Mouse (Mus musculus) testis, postnatal 14 days (tissue): ENCODE results near the gene St8sia6.

ENCODE experiments used
- DNase-seq: peaks from one replicate; pipeline ENCODE4 v3.0.0; 2021; ENCODE audit warnings: low spot score

St8sia6 gene

GRCm38 (mm10) chr2:13760366-13760765 lies 33.5 kb downstream of the St8sia6 start:
- no peak for DNase-seq

GRCm38 (mm10) chr2:13757412-13757811 lies 36.5 kb downstream of the St8sia6 start:
- DNase-seq: no peak

DNA sequence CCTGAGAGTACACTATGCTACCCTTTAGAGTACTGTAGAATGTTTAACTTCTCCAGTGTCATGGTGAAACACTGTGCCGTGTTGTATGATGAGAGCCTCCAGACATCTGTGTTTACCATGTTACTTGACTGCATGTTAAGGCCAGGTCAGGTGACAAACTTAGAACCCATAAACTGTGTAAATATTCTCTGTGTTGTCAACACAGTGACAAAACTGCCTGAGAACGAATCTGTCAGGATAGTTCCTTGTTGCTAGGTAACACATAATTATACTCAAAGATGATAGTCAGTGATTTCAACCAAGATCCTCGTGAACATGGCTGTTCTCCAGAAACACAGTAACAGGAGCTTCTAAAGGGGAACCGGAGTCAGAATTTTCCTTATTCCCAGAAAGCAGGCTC lies 38.1 kb downstream of the St8sia6 start:
- DNase-seq: no peak

GRCm38 (mm10) chr2:13751691-13752090 lies 42.2 kb downstream of the St8sia6 start:
- no peak for DNase-seq

GRCm38 (mm10) chr2:13750777-13751176 lies 43.1 kb downstream of the St8sia6 start:
- DNase-seq: no peak

GRCm38 (mm10) chr2:13750089-13750488 lies 43.8 kb downstream of the St8sia6 start:
- no peak for DNase-seq

DNA sequence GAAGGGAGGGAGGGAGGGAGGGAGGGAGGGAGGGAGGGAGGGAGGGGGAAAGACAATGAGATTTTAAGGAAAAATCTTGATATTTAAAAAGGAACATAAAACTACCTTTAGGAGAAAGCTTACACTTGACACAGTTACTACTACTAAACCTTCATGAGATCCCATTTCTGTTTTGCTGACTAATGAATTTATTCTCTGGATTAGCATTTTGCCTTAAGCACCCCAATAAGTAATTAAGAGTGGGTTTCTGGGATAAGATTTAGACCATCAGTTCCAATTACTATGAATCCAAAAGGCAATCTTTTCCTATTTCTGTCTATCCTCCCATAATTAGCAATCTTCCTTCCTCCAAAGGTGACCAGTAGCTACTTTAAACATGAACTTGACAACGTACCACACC lies 44.7 kb downstream of the St8sia6 start:
- DNase-seq: no peak

GRCm38 (mm10) chr2:13747576-13747975 lies 46.3 kb downstream of the St8sia6 start:
- DNase-seq: no peak

DNA sequence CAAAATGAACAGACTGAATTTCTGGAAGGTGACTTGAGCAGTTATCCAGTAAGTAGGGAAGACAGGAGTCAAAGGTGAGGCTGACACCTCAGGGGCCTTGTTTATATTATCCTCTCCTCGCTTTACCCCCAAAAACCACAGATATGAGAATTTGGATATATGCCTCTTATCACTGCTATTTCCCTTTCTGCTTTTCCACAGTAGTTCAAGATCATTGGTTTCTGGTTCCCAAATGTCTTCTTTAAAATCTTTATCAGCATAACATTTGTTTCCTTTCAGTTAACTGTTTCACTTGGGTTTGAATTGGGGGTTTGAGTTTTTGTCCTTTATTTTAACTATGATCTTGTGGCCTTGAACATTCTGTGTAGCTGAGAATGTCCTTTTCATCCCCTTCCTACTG lies 47.8 kb downstream of the St8sia6 start:
- no peak for DNase-seq

GRCm38 (mm10) chr2:13738704-13739103 lies 55.2 kb downstream of the St8sia6 start:
- DNase-seq: no peak

DNA sequence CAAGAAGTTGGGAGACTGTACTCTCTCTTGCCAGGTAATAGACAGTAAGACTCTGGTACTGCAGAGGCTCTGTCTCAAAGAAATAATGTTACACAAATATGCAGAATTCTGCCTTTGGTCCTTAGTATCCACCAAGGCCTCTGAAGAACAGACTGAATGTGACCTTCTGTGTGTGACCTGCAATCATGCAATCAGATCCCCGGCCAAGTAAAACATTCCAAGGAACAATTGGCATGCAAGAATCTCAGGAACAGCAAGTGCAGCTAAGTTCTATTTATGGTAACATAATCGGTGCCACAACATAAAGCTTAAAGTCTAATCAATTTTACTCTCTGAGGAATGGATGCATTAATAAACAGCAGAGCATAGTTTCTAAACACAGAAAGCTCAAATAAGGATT lies 66.0 kb downstream of the St8sia6 start:
- DNase-seq: no peak

DNA sequence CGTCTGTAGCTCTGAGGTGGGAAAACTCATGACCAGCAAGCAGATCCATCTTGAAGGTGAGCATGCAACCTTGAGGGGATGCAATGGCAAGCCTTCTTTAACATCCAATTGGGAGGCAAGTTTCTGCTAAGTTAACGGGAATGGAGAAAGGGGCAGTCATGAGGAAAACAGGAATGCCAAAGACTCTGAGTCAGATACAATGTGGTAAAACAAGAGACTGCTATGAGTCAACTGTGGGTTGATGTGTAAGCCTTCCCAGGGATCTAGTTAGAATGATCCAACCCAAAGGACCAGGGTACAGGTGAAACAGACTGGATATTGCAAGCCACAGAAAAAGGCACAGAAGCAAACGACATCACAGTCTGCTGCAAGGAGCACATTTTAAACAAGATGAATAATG lies 68.3 kb downstream of the St8sia6 start:
- DNase-seq: no peak

GRCm38 (mm10) chr2:13722241-13722640 lies 71.6 kb downstream of the St8sia6 start:
- no peak for DNase-seq

DNA sequence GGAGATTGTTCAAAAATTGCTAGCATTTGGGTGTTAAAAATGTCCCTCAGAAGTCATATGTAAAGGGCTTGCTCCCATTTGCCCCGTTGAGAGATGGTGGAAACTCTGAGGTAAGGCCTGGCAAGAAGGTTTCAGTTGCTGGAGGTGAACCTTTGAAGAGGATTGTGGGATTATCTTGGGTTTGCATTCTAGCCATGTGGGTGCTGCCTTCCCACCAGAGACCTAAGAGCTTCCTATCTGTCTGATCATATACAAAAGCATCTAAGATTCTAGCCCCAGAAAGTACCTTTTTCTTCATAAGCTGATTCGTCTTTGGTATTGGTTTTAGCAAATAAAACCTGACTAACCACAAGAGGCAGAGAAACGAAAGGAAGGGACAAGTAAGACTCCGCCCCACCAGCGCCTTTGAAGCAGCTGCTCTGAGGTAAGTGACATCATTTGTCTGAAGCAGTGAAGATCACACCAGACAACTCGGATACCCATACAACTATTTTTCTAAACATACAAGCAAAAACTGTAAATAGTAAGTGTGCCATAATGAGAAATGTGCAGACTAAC lies 75.2 kb downstream of the St8sia6 start:
- no peak for DNase-seq

DNA sequence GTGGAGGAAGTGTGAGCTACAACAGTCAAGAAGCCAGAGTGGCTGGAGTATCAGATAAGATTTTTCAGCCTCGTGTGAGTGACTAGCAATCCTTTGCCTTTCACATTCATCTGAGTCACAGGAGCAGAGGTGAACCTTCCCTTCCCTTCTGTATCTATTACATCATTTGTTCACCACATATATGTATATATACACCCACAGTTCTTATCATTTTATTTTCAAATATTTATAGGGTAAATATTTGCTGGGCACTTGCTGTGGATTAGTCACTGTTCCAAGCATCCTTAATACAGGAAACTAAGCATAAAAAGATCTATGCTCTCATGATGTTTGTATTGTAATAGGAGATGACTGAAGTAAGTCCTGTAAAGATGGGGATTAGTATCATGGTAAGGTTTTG lies 85.1 kb downstream of the St8sia6 start:
- no peak for DNase-seq

DNA sequence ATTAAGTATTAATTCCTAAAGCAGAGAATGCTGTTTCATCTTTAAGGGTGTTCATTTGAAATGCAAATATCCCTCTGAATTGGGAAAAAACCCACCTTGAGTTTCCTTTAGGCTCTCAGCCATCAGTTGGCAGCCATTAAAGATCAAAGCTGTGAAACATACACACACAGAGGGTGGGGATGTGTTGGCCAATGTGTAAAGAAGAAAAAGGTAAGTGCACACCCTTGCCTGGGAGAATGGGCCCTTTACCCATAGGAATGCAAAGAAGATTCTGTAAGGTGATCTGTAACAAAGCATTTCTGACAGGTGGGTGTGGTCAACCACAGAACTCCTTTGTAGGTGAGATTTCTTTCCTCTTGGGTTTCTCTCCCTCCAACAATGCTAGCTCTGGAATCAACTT lies 96.3 kb downstream of the St8sia6 start:
- DNase-seq: no peak

DNA sequence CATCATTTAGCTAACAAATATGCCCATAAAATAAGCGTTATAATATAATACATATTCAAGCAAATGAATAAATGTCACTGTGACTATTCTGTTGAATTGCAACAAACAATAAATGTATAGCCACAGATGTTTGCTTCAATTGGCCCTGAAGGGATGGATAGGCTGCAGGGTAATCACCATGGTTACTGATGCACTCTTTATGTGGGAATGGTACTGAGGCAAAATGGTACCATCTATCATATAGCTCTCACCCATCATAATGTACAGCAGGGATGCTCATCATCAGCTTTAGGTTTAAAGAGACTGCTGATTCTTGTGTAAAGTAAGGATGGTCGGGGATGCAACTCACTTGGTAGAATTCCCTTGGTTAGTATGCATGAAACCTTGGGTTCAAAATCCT lies 99.4 kb downstream of the St8sia6 start:
- no peak for DNase-seq

GRCm38 (mm10) chr2:13684380-13684779 lies 109.5 kb downstream of the St8sia6 start:
- DNase-seq: no peak

DNA sequence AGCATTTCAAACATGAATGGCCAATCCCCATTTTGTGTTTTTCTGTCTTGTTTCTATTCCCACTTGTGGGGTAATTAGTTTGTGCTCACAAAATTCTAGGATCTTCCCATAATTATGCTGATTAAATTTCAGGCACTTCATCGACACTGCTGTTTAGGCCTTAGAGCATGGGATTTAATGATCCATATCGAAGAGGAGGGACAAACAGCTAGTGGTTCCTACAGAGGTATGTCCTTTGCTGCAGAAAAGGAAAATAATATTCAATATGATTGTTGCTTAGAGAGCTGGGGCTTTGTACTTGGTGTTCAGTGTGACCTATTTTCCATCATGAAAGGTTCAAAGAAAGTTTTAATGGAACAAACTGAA lies 110.7 kb downstream of the St8sia6 start:
- no peak for DNase-seq

GRCm38 (mm10) chr2:13682488-13683204 lies 111.2 kb downstream of the St8sia6 start:
- no peak for DNase-seq

- DNase-seq: peak; percentile 23
These were observed 120.9 kb downstream of the St8sia6 start for GRCm38 (mm10) chr2:13672946-13673345.

DNA sequence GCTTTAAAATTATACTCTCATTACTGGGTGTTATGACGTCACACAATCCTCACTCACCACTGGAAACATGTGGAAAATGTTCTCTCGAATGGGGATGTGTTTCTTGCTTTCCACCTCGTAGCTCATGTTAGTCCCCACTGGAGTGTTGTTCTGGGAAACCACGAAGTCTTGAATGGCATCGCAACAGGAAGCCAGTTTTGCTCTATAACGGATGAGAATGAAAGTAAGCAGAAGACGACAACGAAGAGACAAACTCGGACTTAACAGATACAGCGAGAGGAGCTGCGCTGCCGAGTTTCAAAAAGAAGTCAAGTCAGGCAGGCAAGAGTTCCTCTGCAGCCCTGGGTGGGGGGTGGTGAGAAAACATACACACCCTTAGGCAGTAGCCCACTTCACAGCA lies 121.4 kb downstream of the St8sia6 start:
- no peak for DNase-seq

GRCm38 (mm10) chr2:13634866-13635265 lies 159.0 kb downstream of the St8sia6 start:
- no peak for DNase-seq

GRCm38 (mm10) chr2:13630136-13630832 lies 163.6 kb downstream of the St8sia6 start:
- DNase-seq: no peak
